Mouse (Mus musculus) cortical plate, adult 2 months (tissue): ENCODE measurements around the gene Gper1. TPM values are rescaled to one million over a fixed set of nuclear protein-coding genes. Genes with fewer than 3 reads are reported as not detected.

ENCODE experiments used
- H3K27ac ChIP-seq: fragments of 200-500 bp; 2 replicates; pipeline ENCODE4 v1.5.1; 2012; ENCODE audit warnings: low read length, control low read depth, inconsistent platforms; ENCODE audit not compliant: insufficient read depth
- H3K4me1 ChIP-seq: fragments of 200-500 bp; 2 replicates; pipeline ENCODE4 v1.6.1; 2011; ENCODE audit warnings: low read length; ENCODE audit not compliant: control insufficient read depth, insufficient read depth
- H3K4me3 ChIP-seq: fragments of 200-500 bp; 2 replicates; pipeline ENCODE4 v1.5.1; 2011; ENCODE audit warnings: mild to moderate bottlenecking, low read length, control low read depth; ENCODE audit not compliant: insufficient read depth
- CTCF ChIP-seq: fragments of 200-500 bp; IDR thresholded peaks from 2 replicates; pipeline ENCODE4 v1.5.1; 2011; ENCODE audit warnings: mild to moderate bottlenecking, control low read depth, low read length; ENCODE audit not compliant: insufficient read depth; ENCODE audit errors: extremely low read depth
- POLR2A ChIP-seq: fragments of 200-500 bp; IDR thresholded peaks from 2 replicates; pipeline ENCODE4 v1.6.1; 2011; ENCODE audit warnings: mild to moderate bottlenecking, low read length, control low read depth; ENCODE audit not compliant: insufficient read depth; ENCODE audit errors: extremely low read depth
- polyA plus RNA-seq: library from polyadenylated mRNA; depleted of rRNA; stranded (reverse); fragments of >200 nt; gene quantifications from 2 replicates; pipeline ENCODE4 v1.2.3, GENCODE M21; 2012; rRNA removed

Gper1 gene
- polyA plus RNA-seq = 4.7 and 4.8 TPM in 2 replicates

DNA sequence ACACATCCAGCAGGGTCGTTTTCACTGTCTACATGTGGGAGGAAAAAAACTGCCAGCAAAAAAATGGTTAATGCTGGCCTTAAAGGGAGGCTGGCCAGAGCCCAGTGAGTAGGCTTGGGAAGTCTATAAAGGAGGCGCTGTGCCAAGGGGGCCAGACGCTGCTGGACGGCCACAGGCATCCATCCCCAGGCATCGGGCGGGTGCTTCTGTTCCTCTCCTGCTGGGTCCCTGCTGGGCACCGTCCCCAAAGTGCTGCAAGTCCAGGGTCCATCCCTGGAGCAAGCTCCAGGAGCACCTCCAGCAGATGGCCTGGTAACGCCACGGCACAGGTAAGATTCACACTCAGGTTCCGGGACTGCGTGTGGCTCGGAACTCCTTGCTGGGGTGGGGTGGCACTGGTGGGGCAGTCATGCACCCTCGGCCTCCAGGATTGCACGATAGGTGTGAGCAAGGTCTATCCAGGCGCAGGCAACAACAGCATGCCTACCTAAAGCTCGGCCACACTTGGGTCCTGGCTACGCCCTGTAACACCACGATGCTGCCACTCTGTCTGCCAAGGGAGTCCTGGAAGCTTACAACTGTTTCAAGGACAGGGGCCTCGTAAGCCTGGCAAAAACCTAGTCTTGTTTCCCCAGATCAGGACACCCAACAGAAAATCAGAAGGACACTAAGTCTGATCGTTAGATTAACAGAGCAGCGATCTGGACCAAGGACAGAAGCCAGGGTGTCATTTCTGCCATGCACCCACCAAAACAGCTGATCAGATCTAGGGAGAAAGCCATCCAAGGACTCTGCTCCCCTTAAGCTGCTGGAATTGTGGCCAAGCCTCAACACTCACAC, at the start of gene Gper1:
Gper1 (plus strand) TSS at position 126 of the 840 bp plus-strand sequence.
- TF ChIP-seq POLR2A (no peak), CTCF (no peak)
- Histone ChIP-seq H3K4me1 (peaks cover 4% of the 10 kb centered on the region), H3K4me3 (no peak within 1 kb of the TSS), H3K27ac (no peak within 1 kb of the TSS)

DNA sequence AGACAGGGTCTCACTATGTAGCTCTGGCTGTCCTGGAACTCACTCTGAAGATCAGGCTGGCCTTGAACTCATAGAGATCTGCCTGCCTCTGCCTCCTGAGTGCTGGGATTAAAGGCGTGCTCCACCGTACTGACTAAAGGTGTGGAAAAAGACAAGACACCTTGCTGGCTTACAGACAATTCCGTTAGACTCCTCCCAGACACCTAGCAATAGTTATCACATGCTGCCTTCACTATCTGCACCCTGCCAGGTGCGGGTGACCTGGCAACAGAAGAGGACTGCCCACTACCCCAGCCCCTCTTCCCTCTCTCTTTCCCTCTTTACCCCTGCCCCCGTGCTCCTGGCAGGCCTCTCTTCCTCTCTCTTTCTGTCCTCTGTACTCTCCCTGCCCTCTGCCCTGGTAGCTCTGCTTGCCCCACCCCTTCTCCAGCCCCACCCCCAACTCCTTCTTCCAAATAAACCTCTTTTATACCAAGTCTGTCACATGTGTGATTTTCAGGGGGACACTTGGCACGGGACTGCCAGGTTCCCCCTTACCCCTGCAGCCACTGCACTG, 49.0 kb upstream of the Gper1 start:
- Histone ChIP-seq H3K4me1 (peaks cover 6% of the 10 kb centered on the region), H3K27ac (no peak overlapping the region), H3K4me3 (no peak overlapping the region)
- no peak for TF ChIP-seq POLR2A
- no peak for TF ChIP-seq CTCF

- TF ChIP-seq POLR2A (no peak), CTCF (no peak)
- peaks cover 6% of the 10 kb centered on the region for H3K4me1 ChIP-seq
- no peak overlapping the region for H3K4me3 ChIP-seq
- H3K27ac ChIP-seq = no peak overlapping the region
Measured at GRCm38 (mm10) chr5:139374841-139375240, 48.1 kb upstream of the Gper1 start.

- peak within 1 kb of the TSS; percentile 27; the same call in 1 of the 2 replicates for H3K27ac ChIP-seq
- peaks cover 7% of the 10 kb centered on the region for H3K4me1 ChIP-seq
- TF ChIP-seq CTCF = no peak
- TF ChIP-seq POLR2A = no peak
- no peak within 1 kb of the TSS for H3K4me3 ChIP-seq
Measured at GRCm38 (mm10) chr5:139377468-139378270, 45.3 kb upstream of the Gper1 start, which contains the start of gene Gpr146. Gene Gpr146 (plus strand): TSS chr5:139377697.

DNA sequence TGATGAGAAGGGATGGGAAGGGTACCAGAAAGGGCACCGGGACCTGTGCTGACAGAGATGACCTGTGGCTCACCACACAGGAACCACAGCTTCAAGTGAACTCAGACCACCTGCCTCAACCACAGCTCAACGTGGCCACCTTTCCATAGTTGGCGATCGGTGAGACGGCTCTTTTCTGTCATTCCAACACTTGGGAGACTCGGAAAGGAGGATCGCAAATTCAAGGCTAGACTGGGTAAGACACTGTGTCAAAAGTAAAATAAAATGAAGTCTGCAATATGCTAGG, 44.7 kb upstream of the Gper1 start:
- Histone ChIP-seq H3K4me3 (no peak overlapping the region), H3K27ac (no peak overlapping the region; the same call in 1 of the 2 replicates), H3K4me1 (peaks cover 7% of the 10 kb centered on the region)
- TF ChIP-seq CTCF = no peak
- TF ChIP-seq POLR2A = no peak

DNA sequence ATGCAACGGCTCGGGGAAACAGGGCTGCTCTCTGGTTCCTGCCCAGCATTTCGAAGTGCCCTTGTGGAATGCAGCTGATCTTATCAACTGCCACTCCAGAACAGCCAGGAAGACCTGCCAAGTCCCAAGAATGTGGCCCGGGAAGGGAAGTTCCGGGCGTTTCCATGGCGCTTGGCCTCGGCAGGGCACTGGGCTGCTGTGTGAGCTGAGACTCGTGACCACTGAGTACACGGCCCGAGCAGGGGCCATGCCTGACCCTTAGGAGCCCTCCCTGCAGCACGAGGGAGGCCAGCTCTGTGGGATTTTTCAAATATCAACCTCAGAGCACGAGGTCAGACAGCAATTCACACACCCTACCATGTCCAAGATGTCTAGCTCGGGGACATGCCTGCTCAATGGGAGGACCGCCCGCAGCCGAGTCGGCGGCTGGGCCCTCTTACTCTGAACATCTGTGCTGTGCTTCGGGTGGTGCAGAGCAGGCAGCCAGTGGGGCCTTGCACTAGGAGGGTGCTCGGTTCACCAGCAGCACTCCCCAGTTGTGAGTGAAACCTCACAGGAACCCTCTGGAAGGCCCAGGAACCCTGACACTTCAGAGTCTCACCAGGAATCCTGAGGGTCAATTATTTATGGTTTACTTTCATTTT, 43.8 kb upstream of the Gper1 start:
- TF ChIP-seq CTCF (no peak), POLR2A (no peak)
- H3K4me1 ChIP-seq = peaks cover 7% of the 10 kb centered on the region
- H3K4me3 ChIP-seq = no peak overlapping the region
- H3K27ac ChIP-seq = 0 out of 2 replicates have a peak overlapping the region, but pooled peaks have one; percentile 29

DNA sequence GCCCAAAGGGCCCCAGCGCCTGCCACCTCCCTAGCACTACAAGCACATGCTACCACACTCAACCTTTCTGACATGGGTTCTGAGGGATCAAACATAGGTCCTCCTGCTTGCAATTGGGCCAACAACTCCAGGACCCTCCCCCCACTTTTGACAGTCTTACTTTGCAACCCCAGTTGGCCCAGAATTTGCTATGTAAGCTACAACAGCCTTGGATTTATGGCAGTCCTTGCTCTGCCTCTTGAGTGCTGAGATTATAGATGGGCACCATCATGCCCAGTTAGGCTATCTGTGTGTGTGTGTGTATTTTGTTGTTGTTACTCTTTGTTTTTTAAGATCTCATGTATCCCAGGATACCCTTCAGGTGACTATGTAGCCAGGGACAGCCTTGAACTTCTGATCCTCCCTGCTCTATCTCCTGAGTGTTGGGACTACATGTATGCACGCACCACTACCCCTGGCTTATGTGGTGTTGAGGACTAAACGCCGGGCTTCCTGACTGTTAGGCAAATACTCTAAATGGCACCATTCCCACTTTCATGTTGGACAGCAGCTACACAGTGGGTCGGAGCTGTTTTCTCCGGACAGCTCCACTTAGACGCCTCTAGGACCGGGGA, 43.1 kb upstream of the Gper1 start:
- peaks cover 8% of the 10 kb centered on the region for H3K4me1 ChIP-seq
- H3K27ac ChIP-seq = peak overlapping the region; percentile 12
- peak overlapping the region; percentile 94 for H3K4me3 ChIP-seq
- TF ChIP-seq POLR2A = no peak
- TF ChIP-seq CTCF = no peak

DNA sequence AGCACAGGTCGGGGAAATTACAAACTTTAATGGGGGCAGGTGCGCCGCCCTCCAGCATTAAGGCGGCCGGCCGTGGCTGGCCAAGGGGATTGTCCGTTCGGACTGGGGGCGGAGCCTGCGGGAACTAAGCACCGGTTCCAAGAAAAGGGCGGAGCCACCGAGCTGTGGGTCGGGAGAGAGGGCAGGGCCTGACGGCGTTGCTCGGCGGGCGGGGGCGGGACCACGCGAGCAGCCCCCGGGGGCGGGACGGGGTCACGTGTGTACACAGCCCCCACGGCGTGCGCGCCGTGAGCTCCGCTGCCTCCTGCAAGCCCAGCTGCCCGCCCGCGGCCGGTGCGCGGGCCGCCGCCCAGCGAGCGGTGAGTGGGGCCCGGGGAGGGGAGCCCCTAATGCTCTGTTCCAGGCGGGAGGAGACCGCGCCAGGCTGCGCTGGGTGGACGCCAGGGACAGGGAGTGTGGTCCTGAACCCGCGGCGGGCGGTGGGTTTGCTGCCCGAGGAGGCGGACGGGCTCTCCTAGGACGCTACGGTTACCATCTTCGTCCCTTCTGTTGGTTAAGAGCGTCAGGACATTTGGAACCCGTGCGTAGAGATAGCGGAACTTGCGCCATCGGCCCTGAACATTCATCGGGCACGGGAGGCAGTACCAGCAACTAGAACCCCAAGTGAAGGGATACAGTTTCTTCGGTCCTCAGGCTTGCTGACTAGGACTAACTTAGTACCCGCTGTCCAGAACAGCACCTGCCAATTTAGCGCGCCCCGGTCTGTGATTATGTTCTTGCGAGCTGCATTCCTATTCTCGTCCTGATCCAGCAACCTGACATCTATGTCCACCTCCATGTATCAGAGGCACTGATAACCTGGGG, 42.3 kb upstream of the Gper1 start:
- H3K27ac ChIP-seq = peak overlapping the region; percentile 96
- no peak for TF ChIP-seq CTCF
- 0 out of 2 replicates have a peak, but pooled peaks have one; percentile 23 for TF ChIP-seq POLR2A
- H3K4me3 ChIP-seq = peak overlapping the region; percentile 94
- H3K4me1 ChIP-seq = peaks cover 8% of the 10 kb centered on the region
